Mouse (Mus musculus) midbrain, embryonic 16.5 days (tissue): Measurements from ENCODE around the gene Slco3a1. TPM values are rescaled to one million over a fixed set of nuclear protein-coding genes. Genes with fewer than 3 reads are reported as not detected.

ENCODE experiments used
- ATAC-seq: fragments of 200-750 bp; cut with Nextera tagmentation; 2 replicates; pipeline ENCODE4 v1.8.0; 2017; ENCODE audit warnings: moderate TSS enrichment
- H3K27ac ChIP-seq: fragments of 300-500 bp; sonication (generic); 2 replicates; pipeline ENCODE4 v1.5.1; 2014; ENCODE audit warnings: mild to moderate bottlenecking, low read length, mixed read lengths
- H3K27me3 ChIP-seq: fragments of 300-500 bp; sonication (generic); 2 replicates; pipeline ENCODE4 v1.6.1; 2014; ENCODE audit warnings: low read depth, low read length, mixed read lengths; ENCODE audit not compliant: control insufficient read depth, insufficient read depth
- H3K36me3 ChIP-seq: fragments of 300-500 bp; sonication (generic); 2 replicates; pipeline ENCODE4 v1.6.1; 2014; ENCODE audit warnings: mild to moderate bottlenecking, low read length, moderate library complexity, mixed read lengths; ENCODE audit not compliant: control insufficient read depth, insufficient read depth
- H3K4me1 ChIP-seq: fragments of 300-500 bp; sonication (generic); 2 replicates; pipeline ENCODE4 v1.6.1; 2014; ENCODE audit warnings: mild to moderate bottlenecking, low read length, mixed read lengths; ENCODE audit not compliant: control insufficient read depth, insufficient read depth
- H3K4me2 ChIP-seq: fragments of 300-500 bp; sonication (generic); 2 replicates; pipeline ENCODE4 v1.6.1; 2014; ENCODE audit warnings: mild to moderate bottlenecking, low read length, mixed read lengths
- H3K4me3 ChIP-seq: fragments of 300-500 bp; sonication (generic); 2 replicates; pipeline ENCODE4 v1.5.1; 2014; ENCODE audit warnings: low read depth, mild to moderate bottlenecking, low read length, moderate library complexity, mixed read lengths
- H3K9ac ChIP-seq: fragments of 300-500 bp; sonication (generic); 2 replicates; pipeline ENCODE4 v1.6.1; 2014; ENCODE audit warnings: low read depth, low read length, mixed read lengths
- H3K9me3 ChIP-seq: fragments of 300-500 bp; sonication (generic); replicated peaks from 2 replicates; pipeline ENCODE4 v1.6.1; 2014; ENCODE audit warnings: mild to moderate bottlenecking, low read length, mixed read lengths; ENCODE audit not compliant: control insufficient read depth, poor library complexity, severe bottlenecking
- WGBS: fragments of 180-500 bp; shearing (Covaris S2); extraction: QIAGEN DNeasy Blood & Tissue Kit; methylation state at CpG from one replicate; pipeline ENCODE4 v1.1.7; 2014; 5-methylcytosine and 5-hydroxymethylcytosine counted together
- polyA plus RNA-seq: library from polyadenylated mRNA; unstranded; fragments of >200 nt; fragmentation: Nextera tagmentation; extraction: Ambion mirVana; gene quantifications from 2 replicates; pipeline ENCODE4 v1.2.1, GENCODE M21; 2015

Slco3a1 gene
- polyA plus RNA-seq, 1 experiment from 2014 or later = 27.2 TPM

DNA sequence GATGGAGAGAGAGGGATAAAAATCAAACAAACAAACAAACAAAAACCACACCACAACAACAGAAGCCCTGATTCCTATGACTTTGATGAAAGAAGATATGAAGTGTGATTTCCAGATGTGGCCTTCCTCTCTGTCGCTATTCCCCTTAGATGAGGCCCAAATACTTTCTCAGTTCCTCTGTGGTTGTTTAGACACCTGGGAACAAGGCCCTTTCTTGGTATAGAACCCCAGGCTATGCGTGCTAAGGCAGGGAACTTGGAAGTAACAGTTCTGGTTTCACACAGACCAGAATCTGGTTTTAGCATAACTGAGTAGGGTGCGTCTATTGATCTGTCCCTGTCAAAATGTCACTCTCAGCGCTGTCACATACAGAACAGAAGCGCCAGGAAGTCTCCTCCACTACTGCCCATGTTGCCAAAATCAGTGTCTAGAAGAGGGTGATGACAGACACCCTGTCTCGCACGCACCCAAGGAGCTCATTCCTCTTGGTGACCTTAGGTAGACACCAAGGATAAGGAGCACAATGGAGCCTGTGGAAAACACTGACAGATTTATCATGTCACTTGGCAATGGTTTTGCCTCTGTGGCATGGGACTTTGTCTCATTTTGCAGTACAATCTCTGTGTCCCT is 23.0 kb downstream of the Slco3a1 start:
- Histone ChIP-seq H3K36me3 (no peaks in the 10 kb centered on the region), H3K27ac (no peak overlapping the region), H3K4me3 (no peak overlapping the region), H3K4me2 (no peak overlapping the region), H3K9ac (no peak overlapping the region), H3K9me3 (no peaks in the 10 kb centered on the region), H3K4me1 (peaks cover 27% of the 10 kb centered on the region), H3K27me3 (no peaks in the 10 kb centered on the region)
- 92% methylated on average over 7 of the region's 7 CpGs for WGBS
- ATAC-seq = no peak

DNA sequence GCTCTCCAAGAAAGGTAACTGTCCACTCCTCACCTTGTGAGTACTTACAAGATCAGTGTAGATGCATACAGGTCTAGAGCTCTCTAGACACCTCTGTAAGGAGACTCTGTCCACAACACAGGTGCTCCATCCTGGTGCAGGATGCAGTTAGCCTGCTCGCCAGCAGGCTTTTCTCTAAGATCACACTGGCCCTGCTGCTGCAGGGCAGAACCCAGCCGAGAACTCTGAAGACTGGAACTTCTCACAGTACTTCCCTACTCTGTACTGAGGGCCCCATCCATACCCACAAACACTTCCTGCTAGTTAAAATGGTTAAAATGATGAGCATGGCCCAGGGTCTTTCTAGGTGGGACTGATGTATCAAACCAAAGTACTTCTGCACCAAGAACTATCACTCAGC is 24.7 kb downstream of the Slco3a1 start:
- Histone ChIP-seq H3K36me3 (no peaks in the 10 kb centered on the region), H3K4me1 (peaks cover 27% of the 10 kb centered on the region), H3K9me3 (no peaks in the 10 kb centered on the region), H3K27me3 (no peaks in the 10 kb centered on the region), H3K9ac (no peak overlapping the region), H3K27ac (no peak overlapping the region), H3K4me3 (no peak overlapping the region), H3K4me2 (no peak overlapping the region)
- no peak for ATAC-seq
- 83% methylated on average over 2 of the region's 2 CpGs for WGBS

DNA sequence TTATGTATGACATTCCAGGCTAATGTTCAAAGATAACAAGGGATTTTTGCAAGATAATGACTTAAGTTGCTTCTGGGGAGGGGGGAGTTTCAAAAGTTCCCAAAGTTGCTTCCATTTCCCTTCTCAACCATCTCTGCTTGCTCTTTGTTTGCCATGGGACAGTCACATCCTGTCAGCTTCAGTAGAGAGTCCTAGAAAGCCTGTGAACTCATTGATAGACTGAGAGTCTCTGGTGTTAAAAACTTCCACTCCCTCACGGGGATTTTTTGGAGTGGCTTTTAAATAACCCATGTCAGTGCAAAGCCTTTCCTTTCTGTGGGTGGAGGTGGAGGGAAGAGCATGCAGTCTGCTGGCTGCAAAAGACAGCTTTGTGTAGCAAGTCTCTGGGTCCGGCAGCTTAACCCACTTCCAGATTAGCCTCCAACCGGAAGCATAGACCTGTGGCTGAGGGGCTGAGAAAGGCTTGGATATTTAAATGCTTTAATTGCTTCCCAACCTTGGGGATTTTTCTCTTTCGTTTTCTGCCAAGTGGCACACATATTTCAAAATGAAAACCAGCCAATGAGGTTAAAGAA is 25.3 kb downstream of the Slco3a1 start:
- WGBS = 45% methylated on average over 4 of the region's 4 CpGs
- ATAC-seq = no peak
- no peaks in the 10 kb centered on the region for H3K36me3 ChIP-seq

DNA sequence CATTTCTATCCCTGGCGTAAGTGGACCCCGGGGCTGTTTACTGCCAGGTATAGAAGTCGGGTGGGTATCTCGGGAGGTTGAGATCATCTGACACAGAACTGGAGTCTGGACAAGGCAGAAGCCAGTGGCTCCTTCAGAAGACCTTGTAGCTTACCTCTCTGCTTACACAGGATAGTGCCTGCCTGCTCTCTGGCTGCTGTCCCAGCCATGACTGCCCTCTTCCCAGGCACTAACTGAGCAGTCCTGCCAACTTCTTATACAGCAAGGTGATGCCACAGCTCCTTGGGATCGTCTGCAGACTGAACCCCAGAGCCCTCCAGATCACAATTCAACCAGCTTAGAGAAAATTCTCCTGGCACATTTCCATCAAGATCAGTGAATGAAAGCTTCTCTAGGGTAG is 26.4 kb downstream of the Slco3a1 start:
- ATAC-seq = no peak
- no peaks in the 10 kb centered on the region for H3K36me3 ChIP-seq
- no peak overlapping the region for H3K4me2 ChIP-seq
- H3K9ac ChIP-seq = no peak overlapping the region
- H3K27ac ChIP-seq = no peak overlapping the region
- no peaks in the 10 kb centered on the region for H3K27me3 ChIP-seq
- peaks cover 28% of the 10 kb centered on the region for H3K4me1 ChIP-seq
- no peaks in the 10 kb centered on the region for H3K9me3 ChIP-seq
- H3K4me3 ChIP-seq = no peak overlapping the region
- WGBS = 85% methylated on average over 5 of the region's 5 CpGs

More for the DNA sequence above, 25.3 kb downstream of the Slco3a1 start:
- no peak overlapping the region for H3K27ac ChIP-seq
- no peaks in the 10 kb centered on the region for H3K27me3 ChIP-seq
- no peaks in the 10 kb centered on the region for H3K9me3 ChIP-seq
- H3K4me1 ChIP-seq = peaks cover 27% of the 10 kb centered on the region
- no peak overlapping the region for H3K4me2 ChIP-seq
- H3K4me3 ChIP-seq = no peak overlapping the region
- no peak overlapping the region for H3K9ac ChIP-seq

DNA sequence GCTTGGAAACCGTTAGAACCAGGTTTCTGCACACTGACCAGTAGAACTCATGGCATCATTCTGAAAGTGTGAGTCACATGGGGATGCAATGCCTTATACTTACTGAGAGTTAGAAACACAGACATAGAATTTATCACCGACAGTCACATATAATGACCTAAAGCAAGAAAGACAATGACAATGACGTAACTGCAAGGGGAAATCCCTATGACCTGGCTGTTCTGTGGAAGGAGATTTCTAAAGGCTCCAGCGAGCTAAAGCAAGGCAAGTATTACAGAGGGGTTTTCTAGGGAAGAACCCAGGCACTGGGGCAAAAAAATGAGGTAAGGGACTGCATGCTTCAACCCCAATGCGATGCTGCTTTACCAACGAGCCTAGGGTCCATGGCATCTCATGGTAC is 26.9 kb downstream of the Slco3a1 start:
- no peaks in the 10 kb centered on the region for H3K9me3 ChIP-seq
- no peak overlapping the region for H3K4me3 ChIP-seq
- H3K9ac ChIP-seq = no peak overlapping the region
- no peak for ATAC-seq
- no peak overlapping the region for H3K27ac ChIP-seq
- H3K4me1 ChIP-seq = peaks cover 33% of the 10 kb centered on the region
- H3K36me3 ChIP-seq = no peaks in the 10 kb centered on the region
- no peak overlapping the region for H3K4me2 ChIP-seq
- H3K27me3 ChIP-seq = no peaks in the 10 kb centered on the region
- WGBS = 87% methylated on average over 6 of the region's 6 CpGs

DNA sequence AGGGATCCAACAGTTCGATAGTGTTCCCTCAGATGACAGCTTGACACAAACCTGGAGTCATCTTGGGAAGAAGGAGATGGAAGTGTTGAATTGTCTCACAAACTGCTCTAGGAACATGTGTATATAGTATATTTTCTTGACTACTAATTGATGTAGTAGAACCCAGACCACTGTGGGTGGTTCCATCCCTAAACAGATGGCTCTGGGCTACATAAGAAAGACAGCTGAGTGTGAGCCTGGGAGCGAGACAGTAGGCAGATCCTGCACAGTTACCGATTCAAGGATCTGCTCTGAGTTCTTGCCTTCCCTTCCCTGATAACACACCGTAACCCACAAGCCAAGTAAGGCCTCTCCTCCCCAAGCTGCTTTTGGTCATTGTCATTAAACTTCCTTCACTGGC is 28.6 kb downstream of the Slco3a1 start:
- Histone ChIP-seq H3K4me3 (no peak overlapping the region), H3K27me3 (no peaks in the 10 kb centered on the region), H3K4me1 (peaks cover 34% of the 10 kb centered on the region), H3K4me2 (no peak overlapping the region), H3K9me3 (no peaks in the 10 kb centered on the region), H3K27ac (no peak overlapping the region), H3K36me3 (no peaks in the 10 kb centered on the region), H3K9ac (no peak overlapping the region)
- ATAC-seq = no peak
- 92% methylated on average over 4 of the region's 4 CpGs for WGBS

DNA sequence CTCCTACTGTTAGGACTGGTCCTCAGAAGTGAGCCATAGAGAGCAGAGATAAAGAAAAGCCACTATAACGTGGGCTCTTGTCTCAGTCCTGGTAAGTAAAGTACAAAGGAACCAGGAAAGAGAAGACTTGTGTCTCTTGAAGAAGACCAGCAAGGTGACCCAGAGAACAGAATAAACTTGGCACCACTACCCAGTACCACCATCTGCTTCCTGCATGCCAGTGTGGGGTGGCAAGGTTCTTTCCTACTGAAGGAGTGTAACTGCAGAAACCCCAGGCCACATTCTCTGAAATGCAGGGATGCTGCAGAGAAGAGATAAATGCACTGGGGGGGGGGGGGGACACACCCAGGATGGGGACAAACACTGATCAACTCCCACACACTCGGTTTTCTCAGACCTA is 29.0 kb downstream of the Slco3a1 start:
- Histone ChIP-seq H3K4me2 (no peak overlapping the region), H3K4me3 (no peak overlapping the region), H3K9me3 (no peaks in the 10 kb centered on the region), H3K36me3 (no peaks in the 10 kb centered on the region), H3K27ac (no peak overlapping the region), H3K4me1 (peaks cover 30% of the 10 kb centered on the region), H3K9ac (no peak overlapping the region), H3K27me3 (no peaks in the 10 kb centered on the region)
- ATAC-seq = no peak
- WGBS = 70% methylated on average over 2 of the region's 2 CpGs

DNA sequence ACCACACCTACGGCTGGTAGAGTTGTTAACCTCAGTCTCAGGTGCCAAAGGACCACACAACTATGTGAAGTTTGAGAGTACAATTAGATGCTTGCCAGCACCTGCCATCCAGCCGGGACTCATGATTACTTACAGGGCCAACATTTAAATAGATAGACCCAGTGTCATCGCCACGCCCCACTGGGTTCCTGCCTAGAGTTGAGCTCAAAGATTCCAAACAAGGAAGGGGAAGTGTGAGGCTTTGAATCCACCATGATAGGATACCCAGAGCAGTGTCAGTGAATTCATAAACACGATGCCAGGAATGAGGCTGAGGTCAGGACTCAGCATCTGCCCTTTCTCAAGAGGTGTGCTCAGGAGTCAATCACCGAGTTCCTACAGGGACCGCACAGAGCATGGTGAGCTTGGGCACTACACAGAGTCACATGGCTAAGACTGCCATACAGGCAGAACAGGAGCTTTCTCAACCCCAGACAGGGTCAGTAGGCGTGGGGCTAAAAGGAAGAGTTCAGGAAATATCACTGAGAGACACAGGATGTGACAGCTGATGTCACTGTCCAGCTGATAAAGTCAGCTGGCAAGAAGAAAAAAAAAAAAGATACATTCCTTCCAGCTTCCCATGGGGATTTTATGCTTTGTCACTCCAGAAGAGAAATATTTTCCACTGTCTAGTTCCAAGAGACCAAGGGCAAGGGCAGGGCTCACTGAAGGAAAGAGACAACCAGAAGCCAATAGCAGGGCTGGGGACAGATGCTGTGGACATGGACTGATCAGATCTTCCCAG is 30.2 kb downstream of the Slco3a1 start:
- no peak overlapping the region for H3K27ac ChIP-seq
- H3K4me2 ChIP-seq = no peak overlapping the region
- ATAC-seq = no peak
- H3K9ac ChIP-seq = no peak overlapping the region
- H3K27me3 ChIP-seq = no peaks in the 10 kb centered on the region
- WGBS = 86% methylated on average over 8 of the region's 8 CpGs
- no peaks in the 10 kb centered on the region for H3K9me3 ChIP-seq
- peaks cover 18% of the 10 kb centered on the region for H3K4me1 ChIP-seq
- no peaks in the 10 kb centered on the region for H3K36me3 ChIP-seq
- no peak overlapping the region for H3K4me3 ChIP-seq

DNA sequence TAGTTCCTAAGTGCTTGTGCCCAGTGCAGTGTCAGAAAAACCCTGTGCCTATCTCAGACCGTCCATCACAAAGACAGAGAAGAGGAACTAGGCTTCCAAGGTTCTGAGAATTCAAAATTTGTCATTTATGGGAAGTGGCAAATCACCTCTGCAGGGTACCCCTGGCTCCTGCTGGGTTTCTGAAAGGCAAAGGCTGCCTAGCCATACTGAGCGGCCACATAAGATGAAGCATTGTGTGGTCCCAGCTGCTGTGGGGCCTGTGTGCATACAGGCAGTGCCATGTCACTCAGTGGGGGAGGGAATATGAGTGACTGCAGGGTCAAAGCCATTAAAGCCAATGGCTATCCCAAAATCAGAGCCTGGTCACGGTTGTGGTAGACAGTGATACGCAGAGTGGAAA is 31.5 kb downstream of the Slco3a1 start:
- H3K9ac ChIP-seq = peak overlapping the region; percentile 12; the same call in 1 of the 2 replicates
- peak; percentile 36; the same call in 1 of the 2 replicates for ATAC-seq
- H3K4me1 ChIP-seq = peaks cover 10% of the 10 kb centered on the region
- H3K36me3 ChIP-seq = no peaks in the 10 kb centered on the region
- no peak overlapping the region for H3K4me3 ChIP-seq
- H3K9me3 ChIP-seq = no peaks in the 10 kb centered on the region
- WGBS = 41% methylated on average over 4 of the region's 4 CpGs
- H3K27ac ChIP-seq = no peak overlapping the region
- no peaks in the 10 kb centered on the region for H3K27me3 ChIP-seq
- no peak overlapping the region for H3K4me2 ChIP-seq
